Mouse (Mus musculus) midbrain, postnatal 0 days (tissue): ENCODE data around the gene Nsf. TPM values are rescaled to one million over a fixed set of nuclear protein-coding genes. Genes with fewer than 3 reads are reported as not detected.
A peak's percentile ranks its signal among the peaks of the same experiment; 100 is the strongest.

Source experiments
- ATAC-seq: fragments of 200-750 bp; cut with Nextera tagmentation; 2 replicates; pipeline ENCODE4 v1.8.0; 2017; ENCODE audit warnings: moderate number of reproducible peaks, mild to moderate bottlenecking, moderate TSS enrichment, moderate library complexity; ENCODE audit not compliant: low FRiP score
- DNase-seq: peaks from one replicate; pipeline ENCODE4 v3.0.0-alpha.2; 2015; ENCODE audit warnings: low spot score
- H3K27ac ChIP-seq: fragments of 300-500 bp; sonication (generic); 2 replicates; pipeline ENCODE4 v1.5.1; 2014; ENCODE audit warnings: low read depth, mild to moderate bottlenecking, low read length, mixed read lengths
- H3K27me3 ChIP-seq: fragments of 300-500 bp; sonication (generic); 2 replicates; pipeline ENCODE4 v1.6.1; 2014; ENCODE audit warnings: low read length, control low read depth, mixed read lengths; ENCODE audit not compliant: insufficient read depth
- H3K36me3 ChIP-seq: fragments of 300-500 bp; sonication (generic); 2 replicates; pipeline ENCODE4 v1.6.1; 2014; ENCODE audit warnings: low read length, control low read depth, mixed read lengths; ENCODE audit not compliant: insufficient read depth
- H3K4me1 ChIP-seq: fragments of 300-500 bp; sonication (generic); 2 replicates; pipeline ENCODE4 v1.6.1; 2014; ENCODE audit warnings: mild to moderate bottlenecking, control low read depth, antibody characterized with exemption, low read length, mixed read lengths; ENCODE audit not compliant: insufficient read depth
- H3K4me2 ChIP-seq: fragments of 300-500 bp; sonication (generic); 2 replicates; pipeline ENCODE4 v1.6.1; 2014; ENCODE audit warnings: low read depth, mild to moderate bottlenecking, low read length, mixed read lengths; ENCODE audit not compliant: poor library complexity, severe bottlenecking
- H3K4me3 ChIP-seq: fragments of 300-500 bp; sonication (generic); 2 replicates; pipeline ENCODE4 v1.5.1; 2014; ENCODE audit warnings: low read depth, mild to moderate bottlenecking, low read length, moderate library complexity
- H3K9ac ChIP-seq: fragments of 300-500 bp; sonication (generic); replicated peaks from 2 replicates; pipeline ENCODE4 v1.6.1; 2014; ENCODE audit warnings: mild to moderate bottlenecking, low read length, moderate library complexity, mixed read lengths; ENCODE audit not compliant: poor library complexity, severe bottlenecking
- H3K9me3 ChIP-seq: fragments of 300-500 bp; sonication (generic); 2 replicates; pipeline ENCODE4 v1.6.1; 2016; ENCODE audit warnings: low read length, control low read depth
- CTCF ChIP-seq: IDR thresholded peaks from 2 replicates; pipeline ENCODE4 v1.5.1; 2016; ENCODE audit warnings: antibody characterized with exemption, mild to moderate bottlenecking
- WGBS: fragments of 180-500 bp; shearing (Covaris S2); extraction: QIAGEN DNeasy Blood & Tissue Kit; methylation state at CpG from one replicate; pipeline ENCODE4 v1.1.7; 2014; 5-methylcytosine and 5-hydroxymethylcytosine counted together
- polyA plus RNA-seq: library from polyadenylated mRNA; unstranded; fragments of >200 nt; fragmentation: Nextera tagmentation; extraction: Ambion mirVana; gene quantifications from 2 replicates; pipeline ENCODE4 v1.2.1, GENCODE M21; 2015
- total RNA-seq: library from RNA; depleted of rRNA; stranded (reverse); fragments of >200 nt; gene quantifications from 2 replicates; pipeline ENCODE4 v1.2.3, GENCODE M21; 2014

Nsf gene
- total and polyA plus RNA-seq, 2 experiments from 2014 or later = 167 to 272 TPM

- no peak overlapping the region for H3K4me3 ChIP-seq
- no peak overlapping the region for H3K4me2 ChIP-seq
- H3K9me3 ChIP-seq = no peaks in the 10 kb centered on the region
- H3K27me3 ChIP-seq = no peaks in the 10 kb centered on the region
- no peak for ATAC-seq
- no peaks in the 10 kb centered on the region for H3K4me1 ChIP-seq
- peaks cover 19% of the 10 kb centered on the region for H3K36me3 ChIP-seq
- 56% methylated on average over 4 of the region's 4 CpGs for WGBS
- H3K27ac ChIP-seq = no peak overlapping the region
- no peak for DNase-seq
- no peak overlapping the region for H3K9ac ChIP-seq
- TF ChIP-seq CTCF = no peak
These were observed 123.9 kb downstream of the Nsf start for GRCm38 (mm10) chr11:103829956-103830355.

DNA sequence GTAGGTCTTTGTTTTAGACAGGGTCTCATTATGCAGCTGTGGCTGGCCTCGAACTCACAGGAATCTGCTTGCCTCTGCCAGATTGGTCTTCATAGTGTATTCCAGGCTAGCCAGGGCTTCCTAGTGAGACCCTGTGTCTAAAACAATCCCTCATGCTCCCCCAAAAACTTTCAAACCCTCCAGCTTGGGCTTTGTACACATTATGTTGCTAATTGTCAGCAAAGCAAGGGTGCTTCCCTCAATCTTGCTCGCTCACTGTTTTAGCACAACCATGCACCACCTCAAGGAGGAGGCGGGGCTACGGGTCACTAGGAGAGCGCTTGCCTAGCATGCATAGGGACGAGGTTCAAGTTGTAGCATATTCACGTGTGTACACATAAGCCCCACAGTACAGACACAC is 125.0 kb downstream of the Nsf start:
- Histone ChIP-seq H3K4me3 (no peak overlapping the region), H3K36me3 (peaks cover 25% of the 10 kb centered on the region), H3K27ac (no peak overlapping the region), H3K4me1 (no peaks in the 10 kb centered on the region), H3K4me2 (no peak overlapping the region), H3K9me3 (no peaks in the 10 kb centered on the region), H3K9ac (no peak overlapping the region), H3K27me3 (no peaks in the 10 kb centered on the region)
- no peak for TF ChIP-seq CTCF
- no peak for ATAC-seq
- WGBS = 88% methylated on average over 7 of the region's 7 CpGs
- DNase-seq = no peak

GRCm38 (mm10) chr11:103827201-103827600 is 126.7 kb downstream of the Nsf start:
- no peak overlapping the region for H3K4me2 ChIP-seq
- H3K4me1 ChIP-seq = no peaks in the 10 kb centered on the region
- DNase-seq (no peak), ATAC-seq (no peak)
- 96% methylated on average over 6 of the region's 6 CpGs for whole genome bisulfite sequencing
- no peaks in the 10 kb centered on the region for H3K9me3 ChIP-seq
- peaks cover 35% of the 10 kb centered on the region for H3K36me3 ChIP-seq
- TF ChIP-seq CTCF = no peak
- H3K4me3 ChIP-seq = no peak overlapping the region
- H3K27me3 ChIP-seq = no peaks in the 10 kb centered on the region
- no peak overlapping the region for H3K9ac ChIP-seq
- no peak overlapping the region for H3K27ac ChIP-seq

- DNase-seq (no peak), ATAC-seq (no peak)
- Histone ChIP-seq H3K27me3 (no peaks in the 10 kb centered on the region), H3K27ac (no peak overlapping the region), H3K36me3 (peaks cover 3% of the 10 kb centered on the region; the same call in 1 of the 2 replicates), H3K4me2 (no peak overlapping the region), H3K9me3 (no peaks in the 10 kb centered on the region), H3K9ac (no peak overlapping the region), H3K4me1 (no peaks in the 10 kb centered on the region), H3K4me3 (no peak overlapping the region)
- WGBS = 90% methylated on average over 8 of the region's 8 CpGs
- no peak for TF ChIP-seq CTCF
These were observed 137.1 kb downstream of the Nsf start for GRCm38 (mm10) chr11:103816719-103817118.

DNA sequence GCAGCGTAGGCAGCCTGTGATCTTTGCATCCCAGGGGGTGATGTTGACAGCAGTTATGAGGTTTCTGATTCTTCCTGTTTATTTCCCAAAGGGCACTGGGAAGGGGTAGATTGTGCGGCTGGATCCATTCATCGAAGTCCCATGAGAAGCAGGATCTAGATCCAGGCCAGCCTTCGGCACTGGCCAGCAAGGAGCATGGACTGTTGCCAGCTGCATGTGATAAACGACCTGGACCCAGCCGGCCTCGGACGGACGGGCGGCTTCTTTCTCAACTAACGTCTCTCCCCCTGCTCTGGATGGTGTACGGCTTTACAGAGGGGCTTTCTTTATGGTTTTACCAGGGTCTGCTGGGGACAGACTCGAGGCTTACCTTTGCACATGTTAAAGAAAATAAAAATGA is 137.9 kb downstream of the Nsf start:
- ATAC-seq = no peak
- Histone ChIP-seq H3K4me2 (no peak overlapping the region), H3K4me3 (no peak overlapping the region), H3K9me3 (no peaks in the 10 kb centered on the region), H3K27me3 (no peaks in the 10 kb centered on the region), H3K4me1 (0 out of 2 replicates have a peak, but pooled peaks cover 3% of the 10 kb centered on the region), H3K27ac (no peak overlapping the region), H3K9ac (no peak overlapping the region), H3K36me3 (0 out of 2 replicates have a peak, but pooled peaks cover 3% of the 10 kb centered on the region)
- 58% methylated on average over 13 of the region's 13 CpGs for WGBS
- peak; percentile 28 for DNase-seq
- no peak for TF ChIP-seq CTCF

DNA sequence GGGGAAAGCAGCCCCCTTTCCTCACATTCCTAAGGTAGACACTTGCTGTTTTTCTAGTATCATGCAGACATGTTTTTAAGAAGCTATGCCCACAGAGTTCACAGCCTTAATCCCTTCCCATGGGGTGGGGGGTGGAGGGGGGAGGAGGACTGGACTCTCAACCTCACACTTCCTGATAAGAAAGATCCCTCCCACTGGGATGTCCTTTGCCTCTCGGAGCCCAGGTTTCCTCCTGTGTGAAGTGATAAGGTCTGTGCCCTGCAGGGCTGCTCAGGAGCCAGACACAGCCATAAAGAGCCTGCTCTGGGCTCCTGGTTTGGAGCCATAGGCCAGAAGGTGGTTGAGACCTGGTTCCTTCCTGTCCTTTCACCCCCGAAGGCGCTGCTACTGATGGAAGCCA is 139.0 kb downstream of the Nsf start:
- H3K4me1 ChIP-seq = peaks cover 5% of the 10 kb centered on the region; the same call in 1 of the 2 replicates
- no peak overlapping the region for H3K4me3 ChIP-seq
- WGBS = 60% methylated on average over 3 of the region's 3 CpGs
- H3K9ac ChIP-seq = 0 out of 2 replicates have a peak overlapping the region, but pooled peaks have one; percentile 8
- no peak for TF ChIP-seq CTCF
- no peaks in the 10 kb centered on the region for H3K27me3 ChIP-seq
- DNase-seq (no peak), ATAC-seq (no peak)
- no peak overlapping the region for H3K4me2 ChIP-seq
- no peaks in the 10 kb centered on the region for H3K9me3 ChIP-seq
- H3K36me3 ChIP-seq = 0 out of 2 replicates have a peak, but pooled peaks cover 3% of the 10 kb centered on the region
- no peak overlapping the region for H3K27ac ChIP-seq
